Mouse (Mus musculus) thymus, postnatal 36 days (tissue): Measurements from ENCODE around the gene Bnip3.

ENCODE experiments used
- DNase-seq, 2 experiments: peaks; one replicate each; pipeline ENCODE4 v3.0.0; 2022; ENCODE audit warnings: mixed read lengths in 2 of 2

The Bnip3 gene

GRCm38 (mm10) chr7:138909277-138910192 is at the start of gene Bnip3:
TSS of gene Bnip3 (minus strand) at chr7:138909519.
- peak; percentile 81 to 83 for DNase-seq

GRCm38 (mm10) chr7:138957106-138957505 is 47.8 kb upstream of the Bnip3 start:
- DNase-seq = no peak

- no peak for DNase-seq
Measured at GRCm38 (mm10) chr7:138955787-138956186, 46.5 kb upstream of the Bnip3 start.

- no peak for DNase-seq
Measured at GRCm38 (mm10) chr7:138948309-138948708, 39.0 kb upstream of the Bnip3 start.

GRCm38 (mm10) chr7:138947741-138948140 is 38.4 kb upstream of the Bnip3 start:
- no peak for DNase-seq

- DNase-seq = no peak
Measured at GRCm38 (mm10) chr7:138945668-138946067, 36.3 kb upstream of the Bnip3 start.

GRCm38 (mm10) chr7:138942301-138942700 is 33.0 kb upstream of the Bnip3 start:
- DNase-seq = no peak

GRCm38 (mm10) chr7:138941571-138941970 is 32.3 kb upstream of the Bnip3 start:
- DNase-seq = no peak

- DNase-seq = no peak
Measured at GRCm38 (mm10) chr7:138940612-138941461, 31.5 kb upstream of the Bnip3 start, which contains the start of gene Jakmip3. TSS of gene Jakmip3 (plus strand) at chr7:138940730.

- DNase-seq = no peak
Measured at GRCm38 (mm10) chr7:138940256-138940611, 30.9 kb upstream of the Bnip3 start.

GRCm38 (mm10) chr7:138938991-138939390 is 29.7 kb upstream of the Bnip3 start:
- DNase-seq = no peak

- DNase-seq = no peak
Measured at GRCm38 (mm10) chr7:138934523-138934922, 25.2 kb upstream of the Bnip3 start.

GRCm38 (mm10) chr7:138928456-138928855 is 19.1 kb upstream of the Bnip3 start:
- no peak for DNase-seq

GRCm38 (mm10) chr7:138923756-138924425 is 14.6 kb upstream of the Bnip3 start:
- DNase-seq = peak in 1 of 2 experiments; percentile 7

- no peak for DNase-seq
Measured at GRCm38 (mm10) chr7:138921611-138922010, 12.3 kb upstream of the Bnip3 start.

- peak in 1 of 2 experiments; percentile 8 for DNase-seq
Measured at GRCm38 (mm10) chr7:138919156-138919944, 10.0 kb upstream of the Bnip3 start.

- no peak for DNase-seq
Measured at GRCm38 (mm10) chr7:138913616-138914015, 4.3 kb upstream of the Bnip3 start.

- DNase-seq = no peak
Measured at GRCm38 (mm10) chr7:138910193-138910562, 859 bp upstream of the Bnip3 start.

GRCm38 (mm10) chr7:138908768-138909276 is 497 bp downstream of the Bnip3 start:
- DNase-seq = no peak

GRCm38 (mm10) chr7:138907976-138908375 is 1.3 kb downstream of the Bnip3 start:
- no peak for DNase-seq

GRCm38 (mm10) chr7:138907043-138907442 is 2.3 kb downstream of the Bnip3 start:
- no peak for DNase-seq

- DNase-seq = no peak
Measured at GRCm38 (mm10) chr7:138906441-138906840, 2.9 kb downstream of the Bnip3 start.
